Mouse (Mus musculus) frontal cortex, adult (tissue): ENCODE results near the gene Dennd1b.
A peak's percentile ranks its signal among the peaks of the same experiment; 100 is the strongest.

Source experiments
- ATAC-seq: cut with Nextera tagmentation; 2 replicates; pipeline ENCODE4 v1.9.2; 2017; ENCODE audit warnings: mild to moderate bottlenecking, moderate library complexity, mixed read lengths; ENCODE audit not compliant: low TSS enrichment

The Dennd1b gene

GRCm38 (mm10) chr1:139180481-139181149 lies 217.4 kb downstream of the Dennd1b start:
- ATAC-seq: peak; percentile 92

GRCm38 (mm10) chr1:139192635-139193034 lies 229.4 kb downstream of the Dennd1b start:
- peak; percentile 47; the same call in 1 of the 2 replicates for ATAC-seq

- ATAC-seq: no peak
Measured at GRCm38 (mm10) chr1:139194011-139194410, 230.8 kb downstream of the Dennd1b start.

- no peak for ATAC-seq
Measured at GRCm38 (mm10) chr1:139194428-139195028, 231.3 kb downstream of the Dennd1b start.

DNA sequence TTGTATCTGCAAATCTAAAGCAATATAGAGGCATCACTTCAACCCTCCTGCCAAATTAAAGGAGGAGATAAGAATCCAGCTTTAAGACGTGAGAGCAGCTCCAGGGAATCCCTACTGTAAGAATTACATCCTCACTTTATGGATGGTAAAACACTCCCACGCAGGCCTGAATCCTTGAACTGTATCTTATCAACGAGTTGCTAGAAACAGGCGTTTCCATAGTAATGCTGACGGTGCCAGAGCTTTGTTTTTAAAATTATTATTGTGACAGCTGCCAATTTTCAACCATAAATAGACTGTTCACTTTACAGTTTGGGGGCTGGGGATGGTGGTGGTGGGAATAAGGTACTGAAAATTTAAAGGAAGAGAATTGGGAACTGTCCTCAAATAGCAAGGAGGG lies 239.8 kb downstream of the Dennd1b start:
- ATAC-seq: no peak

GRCm38 (mm10) chr1:139206259-139206658 lies 243.0 kb downstream of the Dennd1b start:
- no peak for ATAC-seq

- peak; percentile 94 for ATAC-seq
Measured at GRCm38 (mm10) chr1:139209796-139210195, 246.6 kb downstream of the Dennd1b start.

GRCm38 (mm10) chr1:139210505-139210904 lies 247.3 kb downstream of the Dennd1b start:
- ATAC-seq: no peak

- no peak for ATAC-seq
Measured at GRCm38 (mm10) chr1:139215311-139215710, 252.1 kb downstream of the Dennd1b start.

DNA sequence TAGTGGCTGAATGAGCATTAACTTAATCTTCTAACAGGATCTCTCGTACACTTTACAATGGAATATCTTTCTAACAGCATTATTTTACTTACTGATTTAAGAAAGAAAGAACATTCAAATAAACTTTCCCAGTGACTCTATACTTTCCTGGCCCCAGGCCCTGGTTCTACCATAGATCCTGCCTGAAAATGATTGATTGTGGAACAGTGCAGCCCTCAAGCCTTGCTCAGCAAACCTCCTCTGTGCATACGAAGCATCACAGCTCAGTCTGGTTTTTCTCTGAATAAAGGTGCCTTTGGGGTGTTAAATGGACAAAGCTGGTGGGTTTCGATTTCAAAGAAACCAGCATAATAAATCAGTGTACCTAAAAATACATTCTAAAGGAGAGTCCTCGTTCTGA lies 260.6 kb downstream of the Dennd1b start:
- no peak for ATAC-seq

DNA sequence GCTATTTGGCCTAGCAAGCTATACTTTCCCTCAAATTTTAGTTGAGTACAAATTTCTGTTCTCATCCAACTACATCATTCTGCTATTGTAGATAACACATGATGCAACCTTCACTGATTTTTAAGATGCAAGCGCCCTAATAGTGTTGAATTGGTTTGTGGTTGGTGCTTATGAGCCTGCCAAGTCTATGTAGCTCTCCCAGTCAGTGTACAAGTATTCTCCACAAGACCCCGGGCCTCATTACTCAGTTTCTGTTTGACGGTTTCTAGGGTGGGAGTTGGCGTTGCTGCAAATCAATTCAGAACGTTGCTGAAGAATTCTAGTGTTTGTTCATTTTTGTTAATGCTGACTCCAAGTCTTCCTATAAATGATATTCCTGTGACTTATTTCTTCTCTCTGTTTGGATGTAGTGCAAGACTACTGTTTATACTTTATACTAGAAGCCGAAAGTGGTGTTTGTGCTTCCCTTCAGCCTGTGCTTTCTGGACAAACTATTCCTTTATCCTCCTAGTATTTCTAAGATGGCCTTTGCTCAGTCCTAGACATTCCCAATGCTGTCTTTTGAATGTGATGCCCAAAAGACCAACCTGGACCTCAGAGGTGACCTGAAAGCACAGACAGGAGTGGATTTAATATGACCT lies 261.2 kb downstream of the Dennd1b start:
- no peak for ATAC-seq
